Mouse (Mus musculus): ENCODE measurements at regions not wholly inside any gene's neighbourhood (a gene's known extent, or its start where the extent isn't known, plus 50 kb on each side); places are given as distances from the start of the nearest gene placed in this dataset.
A peak's percentile ranks its signal among the peaks of the same experiment; 100 is the strongest.

GRCm38 (mm10) chr2:57611599-57611998, 374.2 kb downstream of the Gpd2 start:
- ATAC-seq (ENCODE audit: low FRiP score, low read depth) (no peak), DNase-seq (ENCODE audit: low spot score) (no peak)
- Histone ChIP-seq H3K9me3 (ENCODE audit: control insufficient read depth, low read length) (no peaks in the 10 kb centered on the region), H3K4me1 (ENCODE audit: control insufficient read depth, insufficient read depth, low read length) (no peaks in the 10 kb centered on the region; the same call in 1 of the 2 replicates), H3K27me3 (ENCODE audit: control insufficient read depth, insufficient read depth, low read length) (peaks cover 4% of the 10 kb centered on the region; the same call in 1 of the 2 replicates), H3K9ac (ENCODE audit: low read depth, low read length, severe bottlenecking) (no peak overlapping the region), H3K4me2 (replicated peaks; ENCODE audit: low read depth, low read length, severe bottlenecking) (no peak overlapping the region), H3K4me3 (replicated peaks; ENCODE audit: low read length) (no peak overlapping the region), H3K36me3 (ENCODE audit: control insufficient read depth, insufficient read depth, low read length) (no peaks in the 10 kb centered on the region), H3K27ac (replicated peaks; ENCODE audit: low read depth, low read length) (no peak overlapping the region)
- TF ChIP-seq POLR2A (IDR thresholded peaks at IDR 0.05; ENCODE audit: borderline replicate concordance, extremely low read depth, insufficient read depth, insufficient read length): no peak

- Histone ChIP-seq H3K27me3 (ENCODE audit: control insufficient read depth, insufficient read depth, low read length) (peaks cover 4% of the 10 kb centered on the region; the same call in 1 of the 2 replicates), H3K9me3 (ENCODE audit: control insufficient read depth, low read length) (no peaks in the 10 kb centered on the region), H3K4me2 (replicated peaks; ENCODE audit: low read depth, low read length, severe bottlenecking) (peak overlapping the region; percentile 51; the same call in 1 of the 2 replicates), H3K27ac (replicated peaks; ENCODE audit: low read depth, low read length) (no peak overlapping the region), H3K4me3 (replicated peaks; ENCODE audit: low read length) (no peak overlapping the region), H3K4me1 (ENCODE audit: control insufficient read depth, insufficient read depth, low read length) (peaks cover 2% of the 10 kb centered on the region; the same call in 1 of the 2 replicates), H3K36me3 (ENCODE audit: control insufficient read depth, insufficient read depth, low read length) (no peaks in the 10 kb centered on the region), H3K9ac (ENCODE audit: low read depth, low read length, severe bottlenecking) (no peak overlapping the region)
- no peak for TF ChIP-seq POLR2A (IDR thresholded peaks at IDR 0.05; ENCODE audit: borderline replicate concordance, extremely low read depth, insufficient read depth, insufficient read length)
- 57% methylated on average over 10 of the region's 10 CpGs for WGBS
- DNase-seq (ENCODE audit: low spot score) (no peak), ATAC-seq (ENCODE audit: low FRiP score, low read depth) (no peak)
Observed at GRCm38 (mm10) chr2:57613243-57613642, 375.8 kb downstream of the Gpd2 start.

GRCm38 (mm10) chr2:57614587-57614991, 377.2 kb downstream of the Gpd2 start:
- H3K4me3 ChIP-seq (replicated peaks; ENCODE audit: low read length): peak overlapping the region; percentile 27
- WGBS: 35% methylated on average over 12 of the region's 12 CpGs
- H3K9ac ChIP-seq (ENCODE audit: low read depth, low read length, severe bottlenecking): peak overlapping the region; percentile 36; the same call in 1 of the 2 replicates
- H3K9me3 ChIP-seq (ENCODE audit: control insufficient read depth, low read length): no peaks in the 10 kb centered on the region
- peaks cover 2% of the 10 kb centered on the region; the same call in 1 of the 2 replicates for H3K4me1 ChIP-seq (ENCODE audit: control insufficient read depth, insufficient read depth, low read length)
- no peak for ATAC-seq (ENCODE audit: low FRiP score, low read depth)
- no peak for TF ChIP-seq POLR2A (IDR thresholded peaks at IDR 0.05; ENCODE audit: borderline replicate concordance, extremely low read depth, insufficient read depth, insufficient read length)
- peaks cover 4% of the 10 kb centered on the region; the same call in 1 of the 2 replicates for H3K27me3 ChIP-seq (ENCODE audit: control insufficient read depth, insufficient read depth, low read length)
- no peaks in the 10 kb centered on the region for H3K36me3 ChIP-seq (ENCODE audit: control insufficient read depth, insufficient read depth, low read length)
- DNase-seq (ENCODE audit: low spot score): no peak
- H3K27ac ChIP-seq (replicated peaks; ENCODE audit: low read depth, low read length): no peak overlapping the region
- H3K4me2 ChIP-seq (replicated peaks; ENCODE audit: low read depth, low read length, severe bottlenecking): peak overlapping the region; percentile 51

DNA sequence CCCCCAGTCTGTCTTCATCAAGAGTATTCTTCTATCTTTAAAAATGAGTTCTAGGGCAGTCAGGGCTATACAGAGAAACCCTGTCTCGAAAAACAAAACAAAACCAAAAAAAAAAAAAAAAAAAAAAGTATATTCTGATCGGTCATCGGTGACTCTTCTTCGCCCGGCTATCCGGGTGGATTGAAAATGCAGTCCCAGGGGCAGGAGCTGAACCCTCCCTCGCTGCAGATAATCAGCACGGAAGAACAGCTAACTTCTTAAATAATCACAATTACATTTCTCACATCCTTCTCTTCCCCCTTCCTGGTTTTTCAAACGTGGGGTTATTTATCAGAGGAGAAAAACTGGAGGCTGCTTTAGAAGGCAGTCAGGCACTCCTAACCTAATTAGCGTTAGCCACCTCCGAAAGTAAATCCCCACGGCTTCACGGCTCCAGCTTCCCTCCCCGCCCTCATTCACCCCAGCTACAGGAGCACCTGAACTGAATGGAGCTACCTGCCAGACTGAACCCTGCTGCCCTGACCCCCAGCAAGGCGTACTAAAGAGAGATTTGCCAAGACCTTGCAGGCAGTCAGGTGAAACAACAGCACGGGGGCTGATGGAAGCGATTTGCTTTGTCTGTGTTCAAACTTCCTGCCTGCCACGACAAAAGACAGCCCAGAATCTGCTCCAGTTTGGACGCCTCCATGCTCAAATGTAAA, 379.2 kb downstream of the Gpd2 start:
- TF ChIP-seq POLR2A (IDR thresholded peaks at IDR 0.05; ENCODE audit: borderline replicate concordance, extremely low read depth, insufficient read depth, insufficient read length): no peak
- ATAC-seq (ENCODE audit: low FRiP score, low read depth) (no peak), DNase-seq (ENCODE audit: low spot score) (no peak)
- H3K27ac ChIP-seq (replicated peaks; ENCODE audit: low read depth, low read length): no peak overlapping the region
- H3K27me3 ChIP-seq (ENCODE audit: control insufficient read depth, insufficient read depth, low read length): peaks cover 4% of the 10 kb centered on the region; the same call in 1 of the 2 replicates
- H3K4me2 ChIP-seq (replicated peaks; ENCODE audit: low read depth, low read length, severe bottlenecking): peak overlapping the region; percentile 50
- peak overlapping the region; percentile 34; the same call in 1 of the 2 replicates for H3K9ac ChIP-seq (ENCODE audit: low read depth, low read length, severe bottlenecking)
- no peaks in the 10 kb centered on the region for H3K36me3 ChIP-seq (ENCODE audit: control insufficient read depth, insufficient read depth, low read length)
- WGBS: 8% methylated on average over 19 of the region's 19 CpGs
- no peaks in the 10 kb centered on the region for H3K9me3 ChIP-seq (ENCODE audit: control insufficient read depth, low read length)
- peaks cover 2% of the 10 kb centered on the region; the same call in 1 of the 2 replicates for H3K4me1 ChIP-seq (ENCODE audit: control insufficient read depth, insufficient read depth, low read length)
- peak overlapping the region; percentile 26 for H3K4me3 ChIP-seq (replicated peaks; ENCODE audit: low read length)

DNA sequence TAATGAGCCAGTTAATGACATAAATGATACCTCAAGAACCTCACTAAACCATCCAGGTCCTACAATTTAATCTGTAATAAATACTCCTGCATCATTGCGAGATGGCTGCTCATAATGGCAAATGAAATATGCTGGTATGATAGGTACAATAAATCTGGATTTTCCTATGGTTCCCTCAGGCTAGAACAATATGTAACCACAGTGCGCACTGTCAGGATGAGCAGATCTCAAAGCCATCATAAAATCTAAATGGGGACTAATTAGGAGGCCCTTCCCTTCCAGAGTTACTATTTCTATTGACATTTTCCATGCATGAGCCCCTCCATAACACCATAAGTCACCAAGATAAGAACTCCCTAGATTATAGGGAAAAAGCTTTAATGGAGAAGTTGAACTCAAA, 379.8 kb downstream of the Gpd2 start:
- H3K4me1 ChIP-seq (ENCODE audit: control insufficient read depth, insufficient read depth, low read length): peaks cover 2% of the 10 kb centered on the region; the same call in 1 of the 2 replicates
- no peaks in the 10 kb centered on the region for H3K36me3 ChIP-seq (ENCODE audit: control insufficient read depth, insufficient read depth, low read length)
- ATAC-seq (ENCODE audit: low FRiP score, low read depth) (no peak), DNase-seq (ENCODE audit: low spot score) (no peak)
- no peak overlapping the region for H3K9ac ChIP-seq (ENCODE audit: low read depth, low read length, severe bottlenecking)
- no peak for TF ChIP-seq POLR2A (IDR thresholded peaks at IDR 0.05; ENCODE audit: borderline replicate concordance, extremely low read depth, insufficient read depth, insufficient read length)
- H3K4me3 ChIP-seq (replicated peaks; ENCODE audit: low read length): peak overlapping the region; percentile 26; the same call in 1 of the 2 replicates
- 72% methylated on average over 2 of the region's 2 CpGs for WGBS
- H3K27ac ChIP-seq (replicated peaks; ENCODE audit: low read depth, low read length): no peak overlapping the region
- no peaks in the 10 kb centered on the region for H3K9me3 ChIP-seq (ENCODE audit: control insufficient read depth, low read length)
- peaks cover 4% of the 10 kb centered on the region; the same call in 1 of the 2 replicates for H3K27me3 ChIP-seq (ENCODE audit: control insufficient read depth, insufficient read depth, low read length)
- no peak overlapping the region for H3K4me2 ChIP-seq (replicated peaks; ENCODE audit: low read depth, low read length, severe bottlenecking)

Measured in limb, embryonic 14.5 days (tissue).